Mouse (Mus musculus) MEL (cell line): ENCODE results near the gene Pakap. TPM values are rescaled to one million over a fixed set of nuclear protein-coding genes. Genes with fewer than 3 reads are reported as not detected.

Experiments used
- DNase-seq: peaks from one replicate; pipeline ENCODE4 v3.0.0; 2011; ENCODE audit warnings: low read depth, low spot score
- H3K27ac ChIP-seq: 2 replicates; pipeline ENCODE4 v1.5.1; 2012; ENCODE audit warnings: low read depth, mild to moderate bottlenecking, control low read depth, low read length, moderate library complexity; ENCODE audit not compliant: control insufficient read depth
- H3K27me3 ChIP-seq, 2 experiments: fragments of 150-350 bp in 1 of 2; sonication (generic) in 1 of 2; 2 replicates each; pipeline ENCODE4 v1.6.1; 2012; ENCODE audit warnings: low read length in 2 of 2, mild to moderate bottlenecking in 2 of 2, improper control_type of control experiment in 1 of 2, moderate library complexity in 1 of 2; ENCODE audit not compliant: insufficient read depth in 2 of 2, control insufficient read depth in 1 of 2
- H3K36me3 ChIP-seq, 2 experiments: 2 replicates each; pipeline ENCODE4 v1.6.1; 2012 to 2014; ENCODE audit warnings: low read length in 2 of 2, improper control_type of control experiment in 1 of 2, inconsistent platforms in 1 of 2, mild to moderate bottlenecking in 1 of 2; ENCODE audit not compliant: insufficient read depth in 2 of 2, control insufficient read depth in 1 of 2
- H3K4me1 ChIP-seq, 2 experiments: fragments of 150-350 bp in 1 of 2; sonication (generic) in 1 of 2; 2 replicates each; pipeline ENCODE4 v1.6.1; 2012; ENCODE audit warnings: low read length in 2 of 2, improper control_type of control experiment in 1 of 2, mild to moderate bottlenecking in 1 of 2; ENCODE audit not compliant: insufficient read depth in 2 of 2, control insufficient read depth in 1 of 2
- H3K4me3 ChIP-seq, 2 experiments: fragments of 150-350 bp in 1 of 2; sonication (generic) in 1 of 2; 2 replicates each; pipeline ENCODE4 v1.5.1; 2012; ENCODE audit warnings: low read depth in 2 of 2, low read length in 2 of 2, mild to moderate bottlenecking in 2 of 2, moderate library complexity in 2 of 2, control low read depth in 1 of 2, improper control_type of control experiment in 1 of 2; ENCODE audit not compliant: control insufficient read depth in 1 of 2, insufficient read depth in 1 of 2
- H3K79me2 ChIP-seq: 2 replicates; pipeline ENCODE4 v1.6.1; 2012; ENCODE audit warnings: mild to moderate bottlenecking, low read length, moderate library complexity; ENCODE audit not compliant: control insufficient read depth, poor library complexity, insufficient read depth
- H3K9ac ChIP-seq: 2 replicates; pipeline ENCODE4 v1.6.1; 2012; ENCODE audit warnings: low read depth, mild to moderate bottlenecking, control low read depth, low read length, moderate library complexity; ENCODE audit not compliant: control insufficient read depth, poor library complexity, severe bottlenecking
- H3K9me3 ChIP-seq: fragments of 150-350 bp; sonication (generic); replicated peaks from 2 replicates; pipeline ENCODE4 v1.6.1; 2012; ENCODE audit warnings: mild to moderate bottlenecking, low read length, improper control_type of control experiment, moderate library complexity; ENCODE audit not compliant: insufficient read depth
- BHLHE40 ChIP-seq: IDR thresholded peaks from 2 replicates; pipeline ENCODE4 v1.6.1; 2012; ENCODE audit warnings: low read depth, mild to moderate bottlenecking, inconsistent platforms, low read length, improper control_type of control experiment, borderline replicate concordance
- CHD1 ChIP-seq: IDR thresholded peaks from 2 replicates; pipeline ENCODE4 v1.6.1; 2012; ENCODE audit warnings: low read depth, mild to moderate bottlenecking, inconsistent platforms, low read length, improper control_type of control experiment
- CHD2 ChIP-seq: IDR thresholded peaks from 2 replicates; pipeline ENCODE4 v1.6.1; 2011; ENCODE audit warnings: low read length, improper control_type of control experiment
- CTCF ChIP-seq, 3 experiments: IDR thresholded peaks in 2 of 3; conservative IDR thresholded peaks in 1 of 3; 2 replicates each; pipeline ENCODE4 v1.5.1; 2011 to 2012; ENCODE audit warnings: low read length in 3 of 3, low read depth in 2 of 3, mild to moderate bottlenecking in 2 of 3, improper control_type of control experiment in 1 of 3, inconsistent platforms in 1 of 3, mixed read lengths in 1 of 3, moderate library complexity in 1 of 3; ENCODE audit not compliant: control insufficient read depth in 1 of 3, insufficient read depth in 1 of 3, poor library complexity in 1 of 3, severe bottlenecking in 1 of 3
- E2F4 ChIP-seq: IDR thresholded peaks from 2 replicates; pipeline ENCODE4 v1.6.1; 2011; ENCODE audit warnings: low read depth, low read length, improper control_type of control experiment, borderline replicate concordance
- ELF1 ChIP-seq: IDR thresholded peaks from 2 replicates; pipeline ENCODE4 v1.6.1; 2014; ENCODE audit warnings: low read depth, mild to moderate bottlenecking, inconsistent platforms, low read length, improper control_type of control experiment, moderate library complexity
- EP300 ChIP-seq, 2 experiments: IDR thresholded peaks; 2 replicates each; pipeline ENCODE4 v1.6.1; 2011; ENCODE audit warnings: improper control_type of control experiment in 2 of 2, low read length in 2 of 2, low read depth in 1 of 2, mild to moderate bottlenecking in 1 of 2
- ETS1 ChIP-seq: IDR thresholded peaks from 2 replicates; pipeline ENCODE4 v1.6.1; 2012; ENCODE audit warnings: low read depth, mild to moderate bottlenecking, inconsistent platforms, low read length, improper control_type of control experiment, moderate library complexity
- GATA1 ChIP-seq: IDR thresholded peaks from 2 replicates; pipeline ENCODE4 v1.6.1; 2011; ENCODE audit warnings: low read depth, low read length, improper control_type of control experiment
- KAT2A ChIP-seq: conservative IDR thresholded peaks from 2 replicates; pipeline ENCODE4 v1.6.1; 2012; ENCODE audit warnings: low read depth, low read length, improper control_type of control experiment, inconsistent platforms
- MAFK ChIP-seq: IDR thresholded peaks from 2 replicates; pipeline ENCODE4 v1.6.1; 2011; ENCODE audit warnings: low read depth, mild to moderate bottlenecking, low read length, improper control_type of control experiment, borderline replicate concordance
- MAZ ChIP-seq: IDR thresholded peaks from 2 replicates; pipeline ENCODE4 v1.6.1; 2012; ENCODE audit warnings: low read depth, mild to moderate bottlenecking, inconsistent platforms, low read length, improper control_type of control experiment
- MEF2A ChIP-seq: IDR thresholded peaks from 2 replicates; pipeline ENCODE4 v1.6.1; 2014; ENCODE audit warnings: low read depth, mild to moderate bottlenecking, inconsistent platforms, low read length, improper control_type of control experiment; ENCODE audit not compliant: poor library complexity, insufficient replicate concordance, severe bottlenecking; ENCODE audit errors: extremely low read depth
- MYB ChIP-seq: IDR thresholded peaks from 2 replicates; pipeline ENCODE4 v1.6.1; 2011; ENCODE audit warnings: mild to moderate bottlenecking, low read depth, low read length, improper control_type of control experiment
- NRF1 ChIP-seq: IDR thresholded peaks from 2 replicates; pipeline ENCODE4 v1.6.1; 2014; ENCODE audit warnings: low read depth, mild to moderate bottlenecking, inconsistent platforms, low read length, improper control_type of control experiment, moderate library complexity; ENCODE audit not compliant: poor library complexity, insufficient read depth, severe bottlenecking
- POLR2A ChIP-seq, 2 experiments: IDR thresholded peaks; 2 replicates each; pipeline ENCODE4 v1.6.1; 2011 to 2012; ENCODE audit warnings: low read length in 2 of 2, mild to moderate bottlenecking in 2 of 2, control low read depth in 1 of 2, improper control_type of control experiment in 1 of 2, low read depth in 1 of 2, moderate library complexity in 1 of 2; ENCODE audit not compliant: control insufficient read depth in 1 of 2, insufficient read depth in 1 of 2, poor library complexity in 1 of 2
- UBTF ChIP-seq: IDR thresholded peaks from 2 replicates; pipeline ENCODE4 v1.6.1; 2012; ENCODE audit warnings: low read depth, mild to moderate bottlenecking, inconsistent platforms, low read length, improper control_type of control experiment, moderate library complexity, borderline replicate concordance; ENCODE audit not compliant: insufficient read depth
- USF1 ChIP-seq: IDR thresholded peaks from 2 replicates; pipeline ENCODE4 v1.6.1; 2014; ENCODE audit warnings: low read depth, mild to moderate bottlenecking, inconsistent platforms, low read length, improper control_type of control experiment, moderate library complexity
- USF2 ChIP-seq, 2 experiments: IDR thresholded peaks; 2 replicates each; pipeline ENCODE4 v1.6.1; 2011 to 2012; ENCODE audit warnings: improper control_type of control experiment in 2 of 2, low read length in 2 of 2, borderline replicate concordance in 1 of 2, inconsistent platforms in 1 of 2, low read depth in 1 of 2, mild to moderate bottlenecking in 1 of 2; ENCODE audit not compliant: insufficient read depth in 1 of 2
- ZC3H11A ChIP-seq: IDR thresholded peaks from 2 replicates; pipeline ENCODE4 v1.6.1; 2012; ENCODE audit warnings: low read depth, mild to moderate bottlenecking, inconsistent platforms, low read length, improper control_type of control experiment
- polyA plus RNA-seq, 2 experiments: library from polyadenylated mRNA; stranded (reverse) in 1 of 2; unstranded in 1 of 2; fragments of >175 nt in 1 of 2; fragments of >200 nt in 1 of 2; gene quantifications; 2 replicates each; pipeline versions ENCODE4 v1.2.1 to v1.2.4; 2012; ENCODE audit warnings: low replicate concordance in 2 of 2, low read depth in 1 of 2; ENCODE audit not compliant: insufficient read length in 2 of 2, insufficient read depth in 1 of 2, missing spikeins in 1 of 2
- total RNA-seq: library from RNA; depleted of rRNA; stranded (reverse); fragments of 300-350 nt; gene quantifications from 2 replicates; pipeline ENCODE4 v1.2.3, GENCODE M21; 2012

Pakap gene
- total and polyA plus RNA-seq, 3 experiments: not detected

DNA sequence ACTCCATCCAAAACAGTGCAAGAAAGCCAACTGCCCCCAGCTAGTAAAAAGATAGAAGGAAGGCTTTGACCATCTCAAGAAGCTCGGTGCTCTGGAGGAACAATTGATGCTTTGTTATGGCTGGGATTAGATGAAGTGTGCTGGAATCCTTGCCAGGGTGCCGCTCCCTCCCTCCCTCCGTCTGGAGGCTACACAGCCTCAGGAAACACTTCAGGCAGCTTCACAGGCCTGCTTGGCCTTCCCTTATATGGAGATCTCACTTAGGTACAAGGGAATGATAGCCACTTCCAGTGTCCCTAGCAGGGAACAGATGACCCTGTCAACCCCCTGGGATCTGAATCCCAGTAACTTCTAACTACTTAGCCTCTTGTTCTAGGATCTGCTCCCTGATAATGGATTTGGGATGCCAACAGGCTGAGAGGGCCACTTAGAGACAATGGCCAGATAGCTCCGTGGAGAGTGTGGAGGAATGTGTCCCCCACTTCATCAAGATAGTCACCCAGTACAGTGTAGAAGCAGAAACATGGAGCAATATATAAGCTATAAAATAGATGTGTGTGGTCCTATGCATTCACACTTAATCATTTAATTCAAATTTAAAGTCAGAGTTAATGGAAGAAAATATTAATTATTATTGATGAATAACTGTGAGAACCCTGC is 29.8 kb upstream of the Pakap start:
- H3K9ac ChIP-seq: no peak overlapping the region
- TF ChIP-seq POLR2A (IDR thresholded peaks at IDR 0.05; ENCODE audit: control insufficient read depth in 1 of 2, insufficient read depth in 1 of 2, low read depth in 1 of 2, low read length in 2 of 2, poor library complexity in 1 of 2): no peak
- TF ChIP-seq ELF1: no peak
- TF ChIP-seq BHLHE40: no peak
- no peak for TF ChIP-seq UBTF
- TF ChIP-seq ETS1: no peak
- TF ChIP-seq CHD1: no peak
- TF ChIP-seq CHD2: no peak
- no peak for TF ChIP-seq USF1
- no peak for TF ChIP-seq KAT2A
- TF ChIP-seq MAZ: no peak
- no peak for TF ChIP-seq CTCF (IDR thresholded peaks at IDR 0.05 in 2 of 3, conservative IDR thresholded peaks at IDR 0.05 in 1 of 3; ENCODE audit: control insufficient read depth in 1 of 3, insufficient read depth in 1 of 3, low read depth in 2 of 3, low read length in 3 of 3, poor library complexity in 1 of 3, severe bottlenecking in 1 of 3)
- TF ChIP-seq ZC3H11A: no peak
- no peak for TF ChIP-seq EP300 (IDR thresholded peaks at IDR 0.05; ENCODE audit: low read depth in 1 of 2, low read length in 2 of 2)
- TF ChIP-seq GATA1: no peak
- TF ChIP-seq, all 39 proteins: peak for 0
- Histone ChIP-seq H3K4me1 (no peaks in the 10 kb centered on the region), H3K79me2 (no peaks in the 10 kb centered on the region), H3K36me3 (no peaks in the 10 kb centered on the region), H3K9me3 (no peaks in the 10 kb centered on the region), H3K4me3 (no peak overlapping the region), H3K27ac (no peak overlapping the region), H3K27me3 (no peaks in the 10 kb centered on the region)
- DNase-seq: no peak

DNA sequence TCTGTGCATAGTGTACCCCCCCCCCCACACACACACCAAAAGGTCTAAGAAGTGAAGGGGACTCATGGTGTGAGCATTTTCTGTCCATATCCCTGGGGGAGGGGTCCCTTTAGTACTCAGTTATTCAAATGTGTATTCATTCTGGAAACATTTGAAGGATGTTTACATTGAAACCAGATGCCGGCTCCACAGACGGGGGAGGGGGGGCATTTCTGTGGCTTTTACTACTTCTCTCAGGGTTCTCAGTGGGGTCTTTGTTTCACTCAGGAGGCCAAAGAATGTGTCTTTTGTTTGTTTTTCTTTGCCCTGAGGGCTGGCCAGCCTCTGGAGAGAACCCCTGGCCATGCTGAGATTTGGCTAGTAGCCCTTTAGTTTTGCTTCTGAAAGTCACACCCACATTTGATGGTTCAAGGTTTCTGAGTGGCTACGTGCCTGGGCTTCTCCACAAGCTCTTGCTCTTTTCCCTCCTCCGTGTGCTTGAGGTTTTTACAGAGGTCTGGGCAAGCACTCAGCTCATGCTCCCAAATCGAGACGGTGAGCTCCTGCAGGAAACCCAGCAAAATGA is 24.2 kb upstream of the Pakap start:
- no peaks in the 10 kb centered on the region for H3K9me3 ChIP-seq
- no peaks in the 10 kb centered on the region for H3K27me3 ChIP-seq
- DNase-seq: no peak
- no peak overlapping the region for H3K4me3 ChIP-seq
- no peaks in the 10 kb centered on the region for H3K36me3 ChIP-seq
- no peak overlapping the region for H3K27ac ChIP-seq
- no peak for TF ChIP-seq NRF1
- no peak for TF ChIP-seq USF2 (IDR thresholded peaks at IDR 0.05; ENCODE audit: borderline replicate concordance in 1 of 2, insufficient read depth in 1 of 2, low read depth in 1 of 2, low read length in 2 of 2)
- TF ChIP-seq E2F4: no peak
- TF ChIP-seq MAFK: no peak
- TF ChIP-seq MYB: no peak
- no peak for TF ChIP-seq MEF2A
- H3K4me1 ChIP-seq: no peaks in the 10 kb centered on the region
- no peaks in the 10 kb centered on the region for H3K79me2 ChIP-seq
- H3K9ac ChIP-seq: no peak overlapping the region
